Mouse (Mus musculus) adrenal gland, adult 8-10 months (tissue): ENCODE measurements around the gene Scarb2. TPM values are rescaled to one million over a fixed set of nuclear protein-coding genes. Genes with fewer than 3 reads are reported as not detected.

Experiments
- DNase-seq: peaks from one replicate; pipeline ENCODE4 v3.0.0; 2022
- total RNA-seq, 4 experiments: library from RNA; stranded (reverse); gene quantifications; 2 replicates each; pipeline ENCODE4 v1.2.4; 2022

Gene Scarb2
- total RNA-seq, 4 experiments from 2014 or later = 66.0 to 88.0 (median 76.6) TPM

DNA sequence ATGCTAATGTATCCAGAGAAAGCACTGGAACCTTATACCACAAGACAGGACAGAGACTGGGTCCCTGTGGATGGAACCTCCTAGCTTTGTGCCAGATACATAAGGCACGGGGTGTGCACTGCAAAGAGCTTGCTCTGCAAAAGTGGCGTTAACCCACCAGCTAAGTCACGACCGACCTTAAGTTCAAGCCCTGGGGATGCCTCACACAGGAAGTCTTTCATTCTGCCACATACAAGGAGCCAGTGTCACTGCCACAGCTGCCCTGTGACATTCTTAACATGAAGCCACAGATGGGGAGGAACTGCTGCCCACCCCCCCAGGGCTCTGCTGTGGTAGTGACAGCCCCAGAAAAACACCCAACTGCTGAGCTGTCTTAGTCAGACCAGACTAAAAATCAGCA, 15.9 kb downstream of the Scarb2 start:
- no peak for DNase-seq

DNA sequence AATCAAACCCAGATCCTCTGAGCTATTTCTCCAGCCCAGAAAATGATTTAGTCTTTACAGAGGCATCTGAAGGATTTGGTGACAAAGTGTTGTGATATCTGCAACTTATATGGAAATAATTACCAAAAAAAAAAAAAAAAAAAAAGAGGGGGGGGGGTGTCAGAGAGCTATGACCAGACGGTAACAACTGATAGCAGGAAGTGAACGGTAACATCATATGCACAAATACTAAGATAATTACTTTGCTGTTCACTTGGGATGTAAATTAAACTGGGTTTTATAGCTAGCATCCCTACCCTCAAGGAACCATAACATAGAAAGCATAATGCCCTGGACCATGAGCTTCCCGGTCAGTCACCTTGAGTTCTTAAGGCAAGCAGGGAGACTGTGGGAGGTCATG, 16.3 kb downstream of the Scarb2 start:
- DNase-seq = no peak

GRCm38 (mm10) chr5:92489503-92489902, 17.1 kb downstream of the Scarb2 start:
- no peak for DNase-seq

GRCm38 (mm10) chr5:92488961-92489360, 17.7 kb downstream of the Scarb2 start:
- DNase-seq = peak; percentile 56

DNA sequence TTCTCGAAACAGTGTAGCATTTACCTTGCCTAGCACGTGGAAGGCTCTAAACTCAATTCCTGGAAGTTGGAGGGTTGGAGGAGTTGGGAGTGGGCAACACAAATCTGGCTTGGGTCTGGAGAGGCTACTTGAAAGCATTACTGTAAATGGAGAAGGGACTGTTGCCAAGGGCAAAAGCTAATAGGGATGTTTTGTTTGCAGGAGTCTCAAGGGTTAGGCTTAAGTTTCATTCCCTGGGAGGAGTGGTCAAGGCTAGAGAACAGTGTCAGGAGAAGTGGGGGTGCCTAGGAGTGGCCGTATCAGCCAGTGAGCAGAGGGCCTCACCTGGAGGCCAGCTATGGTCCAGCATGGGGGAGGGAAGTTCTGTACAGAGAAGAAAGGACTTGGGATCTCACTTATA, 18.2 kb downstream of the Scarb2 start:
- no peak for DNase-seq

DNA sequence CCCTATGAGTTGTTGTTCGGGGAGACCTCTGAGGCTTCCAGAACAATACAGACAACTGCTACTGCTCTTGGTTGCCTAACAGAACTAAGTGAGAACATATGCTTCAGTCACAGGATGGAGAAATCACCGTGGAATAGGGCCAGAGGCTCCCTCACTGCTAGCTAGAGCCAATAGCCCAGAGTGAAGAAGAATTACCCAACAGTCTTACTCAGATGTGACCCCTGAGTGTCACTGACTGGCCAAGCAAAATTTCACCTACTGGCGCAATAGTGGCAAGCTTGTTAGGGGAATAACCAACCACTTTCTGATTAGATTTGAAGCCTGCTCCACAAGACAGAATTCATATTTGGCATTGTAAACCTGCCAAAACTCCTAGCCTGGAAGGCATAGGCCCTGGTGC, 19.9 kb downstream of the Scarb2 start:
- peak; percentile 49 for DNase-seq

GRCm38 (mm10) chr5:92484880-92485279, 21.8 kb downstream of the Scarb2 start:
- DNase-seq = no peak

DNA sequence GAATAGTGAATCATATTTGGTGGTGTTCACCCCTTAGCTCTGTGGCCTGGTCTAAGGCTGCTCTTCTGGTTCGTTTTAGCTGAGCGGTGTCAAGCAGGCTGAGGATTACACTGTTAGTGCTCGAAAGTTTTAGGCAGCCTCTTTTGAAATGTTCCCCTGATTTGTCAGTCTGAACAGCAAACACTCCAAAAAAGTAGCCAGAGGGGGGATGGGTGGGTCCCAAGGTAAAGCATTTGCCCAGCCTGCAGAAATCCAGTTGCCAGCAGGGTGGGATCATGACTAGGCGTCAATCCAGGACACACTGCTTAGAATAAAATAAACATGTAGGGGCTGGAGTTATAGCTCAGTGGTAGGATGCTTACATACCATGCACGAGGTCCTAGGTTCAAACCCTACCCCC, 33.8 kb downstream of the Scarb2 start:
- DNase-seq = no peak

- DNase-seq = no peak
These were observed 35.1 kb downstream of the Scarb2 start for GRCm38 (mm10) chr5:92471531-92471930.

GRCm38 (mm10) chr5:92469201-92470130, 37.2 kb downstream of the Scarb2 start:
- no peak for DNase-seq

GRCm38 (mm10) chr5:92468234-92468633, 38.4 kb downstream of the Scarb2 start:
- no peak for DNase-seq

- no peak for DNase-seq
These were observed 39.4 kb downstream of the Scarb2 start for GRCm38 (mm10) chr5:92467102-92467766.

- DNase-seq = no peak
These were observed 41.1 kb downstream of the Scarb2 start for GRCm38 (mm10) chr5:92465511-92465910.

- DNase-seq = peak; percentile 45
These were observed 45.3 kb downstream of the Scarb2 start for GRCm38 (mm10) chr5:92461321-92461720.

DNA sequence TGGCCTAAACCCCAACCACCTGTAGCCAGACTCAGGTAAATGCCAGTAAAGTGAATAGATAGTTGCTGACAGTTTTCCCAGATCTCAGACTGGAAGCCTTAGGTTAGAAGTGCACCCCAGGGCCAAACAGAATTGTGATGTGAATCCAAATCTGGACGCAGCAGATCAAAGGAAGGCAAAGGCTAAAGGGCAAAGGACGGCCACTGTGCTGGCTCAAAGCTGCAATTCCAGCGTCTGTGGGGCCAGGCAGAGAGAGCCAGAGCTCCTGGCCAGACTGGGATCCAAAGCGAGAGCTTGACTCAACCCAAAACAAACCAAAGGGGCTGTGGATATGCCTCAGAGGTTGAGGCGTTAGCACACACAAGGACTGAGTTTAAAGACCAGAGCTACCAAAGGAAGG, 47.9 kb downstream of the Scarb2 start:
- no peak for DNase-seq

- no peak for DNase-seq
These were observed 49.2 kb downstream of the Scarb2 start for GRCm38 (mm10) chr5:92457410-92457809.

GRCm38 (mm10) chr5:92452876-92453275, 53.8 kb downstream of the Scarb2 start:
- DNase-seq = no peak

DNA sequence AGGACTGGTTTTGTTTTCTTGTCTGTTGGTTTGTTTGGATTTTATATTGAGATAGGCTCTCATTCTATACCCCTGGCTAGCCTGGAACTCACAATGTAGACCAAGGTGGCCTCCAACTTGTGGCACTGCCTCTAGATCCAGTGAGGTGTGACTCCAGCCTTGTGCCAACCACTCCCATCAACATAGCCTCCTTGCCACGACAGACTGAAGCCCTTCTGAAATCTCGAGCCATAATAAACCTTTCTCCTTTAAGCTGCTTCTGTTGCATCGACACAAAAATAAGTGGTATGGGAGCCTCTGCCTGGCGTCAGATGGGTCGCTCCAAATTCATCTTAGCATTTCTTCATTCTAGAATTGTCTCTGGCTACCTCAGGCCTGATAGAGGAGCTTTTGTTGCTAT, 59.9 kb downstream of the Scarb2 start:
- DNase-seq = no peak

- peak; percentile 53 for DNase-seq
These were observed 61.6 kb downstream of the Scarb2 start for GRCm38 (mm10) chr5:92445016-92445415.

DNA sequence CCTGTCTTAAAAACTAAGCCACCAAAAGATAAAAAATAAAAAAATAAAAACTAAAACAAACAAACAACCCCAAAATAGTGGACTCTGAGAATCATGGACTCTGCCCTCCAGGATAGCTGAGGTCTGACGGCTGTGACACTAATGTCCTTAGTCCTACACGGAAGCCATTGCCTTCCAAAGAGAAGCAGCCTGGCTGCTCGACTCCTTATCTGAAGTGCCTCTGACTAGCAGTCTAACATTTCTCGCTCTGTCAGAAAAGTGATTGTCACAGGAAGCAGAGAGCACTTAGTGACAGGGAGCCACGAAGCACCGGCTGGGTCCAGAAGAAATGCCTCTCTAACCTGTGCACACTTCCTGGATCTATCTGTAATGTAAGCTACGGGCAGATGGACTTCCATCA, 63.7 kb downstream of the Scarb2 start:
- no peak for DNase-seq

GRCm38 (mm10) chr5:92441494-92441893, 65.1 kb downstream of the Scarb2 start:
- peak; percentile 30 for DNase-seq

DNA sequence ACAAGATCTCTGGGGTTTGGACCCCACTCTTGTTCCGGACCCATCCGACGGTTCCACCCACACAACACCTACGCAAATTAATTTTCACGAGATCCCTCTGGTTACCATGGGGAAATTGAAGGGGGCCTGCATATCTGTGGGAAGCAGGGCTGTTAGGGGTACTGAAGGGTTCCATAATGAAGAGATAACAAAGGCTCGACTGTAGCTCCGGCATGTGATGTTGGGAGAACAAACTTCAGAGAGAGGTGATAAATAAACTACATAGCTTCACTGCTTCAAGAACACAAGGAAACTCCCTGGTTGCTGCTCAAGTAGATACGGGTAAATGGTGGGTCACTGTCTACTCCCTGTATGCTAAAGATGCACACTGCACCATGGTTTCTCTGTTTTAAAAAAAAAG, 68.1 kb downstream of the Scarb2 start:
- DNase-seq = no peak

DNA sequence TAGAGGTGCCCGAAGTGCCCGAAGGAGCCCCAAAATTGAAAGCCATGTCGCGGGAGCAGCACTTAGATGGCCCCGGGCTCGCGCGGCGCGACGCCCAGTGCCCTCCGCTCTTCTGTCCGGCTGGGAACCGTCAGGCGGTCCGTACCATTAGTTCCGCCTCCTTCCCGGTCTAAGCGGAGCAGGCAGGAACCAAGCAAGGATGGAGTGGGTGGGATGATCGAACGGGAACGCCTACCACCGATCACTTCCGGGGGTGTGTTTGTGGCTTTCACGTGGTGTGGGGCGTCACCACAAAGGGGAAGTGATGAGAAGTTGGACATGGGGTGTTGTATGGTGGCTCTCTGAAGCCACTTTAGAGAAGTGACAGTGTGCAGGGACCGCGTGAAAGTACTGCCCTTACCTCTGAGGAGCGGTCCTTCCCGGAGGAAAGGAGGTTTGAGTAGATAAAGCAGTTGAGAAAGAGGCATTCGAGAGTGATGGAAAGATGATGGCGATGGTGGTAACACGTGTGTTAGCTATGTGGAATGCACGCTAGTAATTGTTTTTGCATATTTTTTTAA, 71.5 kb downstream of the Scarb2 start, which contains the start of gene Nup54:
TSS of gene Nup54 (minus strand) at position 195 of the 560 bp plus-strand sequence.
- DNase-seq = peak; percentile 97
